Mouse (Mus musculus): ENCODE measurements at regions not wholly inside any gene's neighbourhood (a gene's known extent, or its start where the extent isn't known, plus 50 kb on each side); places are given as distances from the start of the nearest gene placed in this dataset.

DNA sequence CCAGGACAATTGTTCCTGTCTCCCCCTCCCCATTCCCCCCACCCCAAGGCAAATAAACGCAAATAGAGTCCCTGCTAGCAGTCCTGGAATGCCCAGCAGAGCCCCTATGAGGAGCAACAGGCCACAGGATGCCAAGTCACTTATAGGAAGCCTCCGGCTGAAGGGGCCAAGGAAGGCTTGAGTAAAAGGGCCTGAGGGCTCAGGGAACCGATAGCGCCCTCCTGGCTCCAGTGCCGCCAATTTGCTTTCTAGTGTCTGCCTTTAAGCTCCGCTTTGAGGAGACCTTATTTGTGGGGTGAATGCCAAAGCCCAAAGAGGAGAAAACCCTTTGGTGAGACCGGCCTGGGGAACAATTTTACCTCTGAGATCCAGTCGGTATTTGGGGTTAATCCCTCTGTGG lies 156.2 kb upstream of the Hes1 start:
- Histone ChIP-seq H3K36me3 (ENCODE audit: insufficient read depth, low read length) (no peaks in the 10 kb centered on the region), H3K4me3 (ENCODE audit: low read depth, low read length) (no peak overlapping the region), H3K27ac (ENCODE audit: low read length) (no peak overlapping the region), H3K9me3 (ENCODE audit: low read length) (no peaks in the 10 kb centered on the region), H3K9ac (replicated peaks; ENCODE audit: low read depth) (no peak overlapping the region), H3K4me1 (ENCODE audit: insufficient read depth, low read depth, low read length) (peaks cover 10% of the 10 kb centered on the region; the same call in 1 of the 2 replicates), H3K4me2 (replicated peaks; ENCODE audit: low read depth, low read length) (no peak overlapping the region), H3K27me3 (replicated peaks; ENCODE audit: insufficient read depth, low read length) (no peaks in the 10 kb centered on the region)
- TF ChIP-seq EP300 (IDR thresholded peaks at IDR 0.05) (no peak), CTCF (IDR thresholded peaks at IDR 0.05) (no peak)
- ATAC-seq (no peak), DNase-seq (ENCODE audit: low spot score) (peak; percentile 12)
- WGBS = 45% methylated on average over 8 of the region's 8 CpGs

GRCm38 (mm10) chr16:29909923-29910465 lies 154.2 kb upstream of the Hes1 start:
- WGBS = 61% methylated on average over 5 of the region's 5 CpGs
- H3K4me2 ChIP-seq (replicated peaks; ENCODE audit: low read depth, low read length) = no peak overlapping the region
- peak; percentile 44 for DNase-seq (ENCODE audit: low spot score)
- no peaks in the 10 kb centered on the region for H3K27me3 ChIP-seq (replicated peaks; ENCODE audit: insufficient read depth, low read length)
- H3K4me1 ChIP-seq (ENCODE audit: insufficient read depth, low read depth, low read length) = no peaks in the 10 kb centered on the region
- no peak; the same call in 1 of the 2 replicates for ATAC-seq
- no peak overlapping the region for H3K4me3 ChIP-seq (ENCODE audit: low read depth, low read length)
- no peak overlapping the region for H3K9ac ChIP-seq (replicated peaks; ENCODE audit: low read depth)
- no peaks in the 10 kb centered on the region for H3K9me3 ChIP-seq (ENCODE audit: low read length)
- no peak overlapping the region for H3K27ac ChIP-seq (ENCODE audit: low read length)
- H3K36me3 ChIP-seq (ENCODE audit: insufficient read depth, low read length) = no peaks in the 10 kb centered on the region
- no peak for TF ChIP-seq CTCF (IDR thresholded peaks at IDR 0.05)
- TF ChIP-seq EP300 (IDR thresholded peaks at IDR 0.05) = no peak

GRCm38 (mm10) chr16:29911164-29911571 lies 153.0 kb upstream of the Hes1 start:
- no peaks in the 10 kb centered on the region for H3K4me1 ChIP-seq (ENCODE audit: insufficient read depth, low read depth, low read length)
- no peak for TF ChIP-seq EP300 (IDR thresholded peaks at IDR 0.05)
- TF ChIP-seq CTCF (IDR thresholded peaks at IDR 0.05) = no peak
- H3K4me3 ChIP-seq (ENCODE audit: low read depth, low read length) = no peak overlapping the region
- ATAC-seq (no peak), DNase-seq (ENCODE audit: low spot score) (no peak)
- H3K9me3 ChIP-seq (ENCODE audit: low read length) = no peaks in the 10 kb centered on the region
- H3K36me3 ChIP-seq (ENCODE audit: insufficient read depth, low read length) = no peaks in the 10 kb centered on the region
- no peaks in the 10 kb centered on the region for H3K27me3 ChIP-seq (replicated peaks; ENCODE audit: insufficient read depth, low read length)
- 61% methylated on average over 7 of the region's 7 CpGs for WGBS
- H3K9ac ChIP-seq (replicated peaks; ENCODE audit: low read depth) = no peak overlapping the region
- no peak overlapping the region for H3K27ac ChIP-seq (ENCODE audit: low read length)
- H3K4me2 ChIP-seq (replicated peaks; ENCODE audit: low read depth, low read length) = no peak overlapping the region

DNA sequence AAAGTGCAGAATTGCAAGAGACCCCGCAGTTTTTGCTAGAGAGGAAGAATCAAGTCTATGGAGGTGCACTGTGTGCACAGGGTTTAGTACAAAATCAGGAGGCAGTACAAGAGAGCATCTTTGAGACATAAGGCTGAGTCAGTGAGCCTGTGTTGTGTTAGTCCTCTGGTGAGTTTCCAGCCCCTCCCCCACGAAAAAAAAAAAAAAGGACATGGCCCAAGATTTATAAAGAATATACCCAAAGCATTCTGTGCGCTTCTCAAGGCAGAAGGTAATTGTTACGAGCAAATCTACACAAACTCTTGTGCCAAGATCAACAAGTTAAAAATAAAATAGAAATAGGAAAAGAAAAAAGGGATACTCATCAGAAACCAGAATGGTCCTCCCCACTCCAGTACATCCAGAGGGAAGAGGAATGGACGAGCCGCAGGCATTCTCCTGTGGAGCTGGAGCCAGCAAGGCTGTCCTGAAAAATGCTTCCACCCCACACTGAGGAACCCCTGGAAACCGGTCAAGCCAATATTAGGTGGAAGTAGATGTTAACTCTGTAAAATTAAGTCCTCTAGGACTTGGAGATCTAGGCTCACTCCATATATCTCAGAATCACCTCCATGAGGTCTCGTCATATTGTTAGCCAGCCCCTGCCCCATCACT lies 150.7 kb upstream of the Hes1 start:
- no peak for ATAC-seq
- no peak overlapping the region for H3K4me2 ChIP-seq (replicated peaks; ENCODE audit: low read depth, low read length)
- WGBS = 74% methylated on average over 8 of the region's 8 CpGs

DNA sequence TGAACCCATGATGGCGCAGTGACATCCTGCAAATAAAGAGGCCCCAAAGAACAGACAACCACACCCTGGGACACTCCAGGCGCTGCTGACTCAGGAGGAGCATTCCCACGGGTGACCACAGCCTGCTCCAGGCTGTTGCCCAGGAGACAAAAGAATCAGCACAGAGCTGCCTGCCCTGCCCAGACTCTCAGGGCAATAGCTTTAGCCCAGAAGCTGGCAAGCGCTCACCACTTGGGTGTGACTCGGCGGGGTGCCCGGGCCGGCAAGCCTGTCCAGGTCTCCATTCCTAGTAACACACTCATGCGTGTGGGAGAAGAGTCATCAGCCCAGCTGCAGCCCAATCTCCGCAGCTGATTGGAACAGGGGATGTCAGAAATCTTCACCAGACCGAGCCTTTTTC lies 148.8 kb upstream of the Hes1 start:
- no peaks in the 10 kb centered on the region for H3K27me3 ChIP-seq (replicated peaks; ENCODE audit: insufficient read depth, low read length)
- H3K36me3 ChIP-seq (ENCODE audit: insufficient read depth, low read length) = no peaks in the 10 kb centered on the region
- TF ChIP-seq CTCF (IDR thresholded peaks at IDR 0.05) (no peak; the same call in 1 of the 2 replicates), EP300 (IDR thresholded peaks at IDR 0.05) (0 out of 2 replicates have a peak, but pooled peaks have one; percentile 27)
- no peaks in the 10 kb centered on the region for H3K4me1 ChIP-seq (ENCODE audit: insufficient read depth, low read depth, low read length)
- H3K27ac ChIP-seq (ENCODE audit: low read length) = no peak overlapping the region
- DNase-seq (ENCODE audit: low spot score) (peak; percentile 89), ATAC-seq (peak; percentile 97)
- H3K4me3 ChIP-seq (ENCODE audit: low read depth, low read length) = no peak overlapping the region
- 49% methylated on average over 11 of the region's 11 CpGs for WGBS
- H3K4me2 ChIP-seq (replicated peaks; ENCODE audit: low read depth, low read length) = no peak overlapping the region
- no peak overlapping the region for H3K9ac ChIP-seq (replicated peaks; ENCODE audit: low read depth)
- no peaks in the 10 kb centered on the region for H3K9me3 ChIP-seq (ENCODE audit: low read length)

More for the DNA sequence above, 150.7 kb upstream of the Hes1 start:
- TF ChIP-seq CTCF (IDR thresholded peaks at IDR 0.05) (no peak), EP300 (IDR thresholded peaks at IDR 0.05) (no peak)
- H3K27ac ChIP-seq (ENCODE audit: low read length) = no peak overlapping the region
- H3K4me1 ChIP-seq (ENCODE audit: insufficient read depth, low read depth, low read length) = no peaks in the 10 kb centered on the region
- no peak for DNase-seq (ENCODE audit: low spot score)
- no peaks in the 10 kb centered on the region for H3K9me3 ChIP-seq (ENCODE audit: low read length)
- no peaks in the 10 kb centered on the region for H3K27me3 ChIP-seq (replicated peaks; ENCODE audit: insufficient read depth, low read length)
- H3K9ac ChIP-seq (replicated peaks; ENCODE audit: low read depth) = no peak overlapping the region
- H3K36me3 ChIP-seq (ENCODE audit: insufficient read depth, low read length) = no peaks in the 10 kb centered on the region
- H3K4me3 ChIP-seq (ENCODE audit: low read depth, low read length) = no peak overlapping the region

DNA sequence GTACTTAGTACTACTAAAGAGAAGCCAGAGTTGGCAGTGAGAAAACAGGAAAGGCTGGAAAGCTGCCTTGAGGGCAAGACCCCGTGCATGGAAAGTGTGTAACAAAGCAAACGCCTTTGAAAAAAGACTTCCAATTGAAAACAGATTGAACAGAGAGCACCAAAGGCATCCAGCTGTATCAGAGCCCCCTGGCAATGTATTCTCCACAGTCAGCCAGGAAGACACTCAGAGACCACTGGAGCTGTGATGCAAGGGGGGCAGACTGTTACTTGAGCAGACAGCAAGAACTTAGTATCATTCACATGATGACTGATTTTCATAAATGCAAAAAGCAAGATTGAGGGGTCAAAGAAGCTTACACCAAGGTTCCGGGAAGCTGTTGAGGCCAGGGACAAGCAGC lies 146.2 kb upstream of the Hes1 start:
- WGBS = 48% methylated on average over 3 of the region's 3 CpGs
- DNase-seq (ENCODE audit: low spot score) (no peak), ATAC-seq (no peak)
- Histone ChIP-seq H3K9me3 (ENCODE audit: low read length) (no peaks in the 10 kb centered on the region), H3K9ac (replicated peaks; ENCODE audit: low read depth) (no peak overlapping the region), H3K4me3 (ENCODE audit: low read depth, low read length) (no peak overlapping the region), H3K4me2 (replicated peaks; ENCODE audit: low read depth, low read length) (no peak overlapping the region), H3K27ac (ENCODE audit: low read length) (no peak overlapping the region), H3K4me1 (ENCODE audit: insufficient read depth, low read depth, low read length) (no peaks in the 10 kb centered on the region), H3K36me3 (ENCODE audit: insufficient read depth, low read length) (no peaks in the 10 kb centered on the region), H3K27me3 (replicated peaks; ENCODE audit: insufficient read depth, low read length) (no peaks in the 10 kb centered on the region)
- no peak for TF ChIP-seq EP300 (IDR thresholded peaks at IDR 0.05)
- TF ChIP-seq CTCF (IDR thresholded peaks at IDR 0.05) = no peak
